Mouse (Mus musculus): ENCODE measurements around the gene Bola3.

Gene Bola3

GRCm38 (mm10) chr6:83392166-83392780 lies 43.3 kb downstream of the Bola3 start:
- no peak for DNase-seq (ENCODE audit: low read depth in 2 of 2, low spot score in 2 of 2)

GRCm38 (mm10) chr6:83394122-83394521 lies 45.2 kb downstream of the Bola3 start:
- no peak for DNase-seq (ENCODE audit: low read depth in 2 of 2, low spot score in 2 of 2)

- no peak for DNase-seq (ENCODE audit: low read depth in 2 of 2, low spot score in 2 of 2)
Measured at GRCm38 (mm10) chr6:83395544-83396229, 46.7 kb downstream of the Bola3 start.

GRCm38 (mm10) chr6:83396711-83397110 lies 47.8 kb downstream of the Bola3 start:
- DNase-seq (ENCODE audit: low read depth in 2 of 2, low spot score in 2 of 2) = no peak

GRCm38 (mm10) chr6:83397728-83398127 lies 48.8 kb downstream of the Bola3 start:
- no peak for DNase-seq (ENCODE audit: low read depth in 2 of 2, low spot score in 2 of 2)

GRCm38 (mm10) chr6:83399790-83400189 lies 50.8 kb downstream of the Bola3 start:
- no peak for DNase-seq (ENCODE audit: low read depth in 2 of 2, low spot score in 2 of 2)

GRCm38 (mm10) chr6:83403481-83403880 lies 54.5 kb downstream of the Bola3 start:
- no peak for DNase-seq (ENCODE audit: low read depth in 2 of 2, low spot score in 2 of 2)

GRCm38 (mm10) chr6:83404571-83404970 lies 55.6 kb downstream of the Bola3 start:
- DNase-seq (ENCODE audit: low read depth in 2 of 2, low spot score in 2 of 2) = no peak

- no peak for DNase-seq (ENCODE audit: low read depth in 2 of 2, low spot score in 2 of 2)
Measured at GRCm38 (mm10) chr6:83405511-83406064, 56.6 kb downstream of the Bola3 start.

GRCm38 (mm10) chr6:83408510-83408909 lies 59.6 kb downstream of the Bola3 start:
- no peak for DNase-seq (ENCODE audit: low read depth in 2 of 2, low spot score in 2 of 2)
